10 mouse cellular contexts compared by ENCODE assay signal in genomic region chr6:58903171-58903570, GRCm38 (mm10). TPM values are rescaled to one million over a fixed set of nuclear protein-coding genes. Genes with fewer than 3 reads are reported as not detected.
A peak's percentile ranks its signal among the peaks of the same experiment; 100 is the strongest.
DNase-seq lines count a peak whose midpoint lies in the region; ATAC-seq lines count a peak whose summit lies in the region.
"Had no signal": no experiment of that assay in that cellular context is flagged by ENCODE, and none has a peak within 500 bp of the region (broad histone marks: within the 10 kb centered on the region; RNA-seq: fewer than 3 reads in every experiment).

No protein-coding gene starts in this region.

- H3K9ac ChIP-seq in kidney, embryonic 14.5 days (ENCODE audit: low read depth, low read length), result no peak overlapping the region
- H3K9ac ChIP-seq in hindbrain, embryonic 13.5 days, result no peak overlapping the region
- H3K9ac ChIP-seq in midbrain, embryonic 12.5 days (replicated peaks), result no peak overlapping the region
- H3K9ac ChIP-seq: embryonic facial prominence, embryonic 15.5 days had no signal

- H3K27me3 ChIP-seq in kidney, embryonic 14.5 days (ENCODE audit: control insufficient read depth, insufficient read depth, low read length), result no peaks in the 10 kb centered on the region
- no peaks in the 10 kb centered on the region for H3K27me3 ChIP-seq in hindbrain, embryonic 13.5 days
- no peaks in the 10 kb centered on the region for H3K27me3 ChIP-seq in midbrain, embryonic 12.5 days
- H3K27me3 ChIP-seq: embryonic facial prominence, embryonic 15.5 days had no signal

- ATAC-seq in kidney, embryonic 14.5 days (ENCODE audit: low FRiP score, low TSS enrichment), result peak; percentile 83; the same call in 1 of the 2 replicates
- ATAC-seq in hindbrain, embryonic 13.5 days (ENCODE audit: low FRiP score), result peak; percentile 84
- ATAC-seq in midbrain, embryonic 12.5 days (ENCODE audit: low FRiP score, low read depth), result peak; percentile 87

- WGBS in kidney, embryonic 14.5 days, result 26% methylated on average over 8 of the region's 8 CpGs
- 12% methylated on average over 8 of the region's 8 CpGs for WGBS in hindbrain, embryonic 13.5 days
- WGBS in midbrain, embryonic 12.5 days, result 32% methylated on average over 8 of the region's 8 CpGs

- no peak overlapping the region for H3K27ac ChIP-seq in kidney, embryonic 14.5 days (ENCODE audit: low read depth, low read length)
- peak overlapping the region; percentile 81 for H3K27ac ChIP-seq in hindbrain, embryonic 13.5 days
- H3K27ac ChIP-seq in midbrain, embryonic 12.5 days (replicated peaks), result peak overlapping the region; percentile 69
- H3K27ac ChIP-seq: embryonic facial prominence, embryonic 15.5 days had no signal

- H3K9me3 ChIP-seq in kidney, embryonic 14.5 days (ENCODE audit: control insufficient read depth, low read length), result peaks cover 13% of the 10 kb centered on the region
- H3K9me3 ChIP-seq in hindbrain, embryonic 13.5 days, result peaks cover 19% of the 10 kb centered on the region
- peaks cover 8% of the 10 kb centered on the region for H3K9me3 ChIP-seq in midbrain, embryonic 12.5 days

- no peak for DNase-seq in kidney, adult 18-20 months
- DNase-seq in cerebellum, postnatal 14 days, result peak; percentile 57 to 62
- no peak for DNase-seq in urinary bladder, postnatal 4 days (ENCODE audit: low spot score in 2 of 2)
- no peak for DNase-seq in kidney, postnatal 36 days
- DNase-seq in lung, postnatal 25 days (ENCODE audit: low spot score), result no peak

- no peaks in the 10 kb centered on the region for H3K36me3 ChIP-seq in kidney, embryonic 14.5 days (ENCODE audit: control insufficient read depth, insufficient read depth, low read length)
- peaks cover 17% of the 10 kb centered on the region for H3K36me3 ChIP-seq in hindbrain, embryonic 13.5 days
- peaks cover 10% of the 10 kb centered on the region; the same call in 1 of the 2 replicates for H3K36me3 ChIP-seq in midbrain, embryonic 12.5 days

- H3K4me1 ChIP-seq in kidney, embryonic 14.5 days (ENCODE audit: control insufficient read depth, insufficient read depth, low read length), result 0 out of 2 replicates have a peak, but pooled peaks cover 2% of the 10 kb centered on the region
- peaks cover 9% of the 10 kb centered on the region for H3K4me1 ChIP-seq in hindbrain, embryonic 13.5 days (replicated peaks)
- no peaks in the 10 kb centered on the region for H3K4me1 ChIP-seq in midbrain, embryonic 12.5 days

- H3K4me3 ChIP-seq in kidney, embryonic 14.5 days (ENCODE audit: low read length), result no peak overlapping the region
- H3K4me3 ChIP-seq in hindbrain, embryonic 13.5 days, result no peak overlapping the region
- no peak overlapping the region for H3K4me3 ChIP-seq in midbrain, embryonic 12.5 days
- H3K4me3 ChIP-seq: embryonic facial prominence, embryonic 15.5 days had no signal

- no peak overlapping the region for H3K4me2 ChIP-seq in kidney, embryonic 14.5 days (replicated peaks; ENCODE audit: low read depth, low read length)
- H3K4me2 ChIP-seq in hindbrain, embryonic 13.5 days, result peak overlapping the region; percentile 38
- peak overlapping the region; percentile 22 for H3K4me2 ChIP-seq in midbrain, embryonic 12.5 days (replicated peaks)
- H3K4me2 ChIP-seq: embryonic facial prominence, embryonic 15.5 days had no signal

RNA-seq across cellular contexts. Expression of gene Nap1l5, which starts 3.7 kb away (rescaled TPM):
- polyA plus RNA-seq in kidney, embryonic 14.5 days (2014; fragmentation: Nextera tagmentation; extraction: Ambion mirVana), result 0.44 and 1.1 TPM in 2 replicates
- 163 and 173 TPM in 2 replicates for polyA plus RNA-seq in hindbrain, embryonic 13.5 days (2015; fragmentation: Nextera tagmentation; extraction: Ambion mirVana)
- polyA plus RNA-seq in midbrain, embryonic 12.5 days (2016; fragmentation: Nextera tagmentation; extraction: Ambion mirVana), result 63.2 and 64.3 TPM in 2 replicates
- polyA plus RNA-seq: liver, adult 2 months had no signal

Comparison
In these comparisons a context has a peak if more than half of its experiments do, and no peak if none do; other contexts are left out.
1. DNase-seq: peak in cerebellum, postnatal 14 days (2 of 2); none in kidney, adult 18-20 months (single experiment), urinary bladder, postnatal 4 days (0 of 2), kidney, postnatal 36 days (0 of 2) and lung, postnatal 25 days (single experiment).
2. RNA of gene Nap1l5, which starts 3.7 kb away (polyA plus RNA-seq): 163 to 173 TPM in hindbrain, embryonic 13.5 days and 63.2 to 64.3 TPM in midbrain, embryonic 12.5 days; 0.44 to 1.1 TPM in kidney, embryonic 14.5 days; every median in the first group is over 10 times any median in the second.
3. Peak in every context shown above with its lines, with median percentiles within 50 percentile points of each other: ATAC-seq.